Mouse (Mus musculus) ZHBTc4 (cell line): ENCODE measurements at regions not wholly inside any gene's neighbourhood (a gene's known extent, or its start where the extent isn't known, plus 50 kb on each side); places are given as distances from the start of the nearest gene placed in this dataset.

Experiments used
- DNase-seq: peaks from one replicate; pipeline ENCODE4 v3.0.0-alpha.2; 2011; ENCODE audit warnings: low read depth, low spot score

DNA sequence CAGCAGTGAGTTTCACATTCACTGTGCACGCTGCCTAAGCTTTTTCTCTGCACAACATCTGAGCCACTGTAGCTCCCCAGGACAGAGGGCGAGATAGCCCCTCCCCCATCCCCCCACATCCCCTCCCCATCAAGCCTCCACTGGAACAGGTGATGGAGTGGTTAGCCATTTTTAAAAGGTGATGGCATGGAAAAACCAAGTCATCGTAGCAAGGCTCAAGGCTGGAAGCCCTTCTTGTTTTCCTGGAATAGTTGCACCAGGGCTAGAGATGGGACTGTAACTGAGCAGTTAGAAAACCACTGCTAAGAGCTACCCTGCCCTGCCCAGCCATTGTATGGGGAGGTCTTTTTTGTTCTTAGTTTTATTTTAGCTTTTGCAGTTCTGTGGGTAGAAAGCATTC lies 209.1 kb upstream of the Rreb1 start:
- no peak for DNase-seq

DNA sequence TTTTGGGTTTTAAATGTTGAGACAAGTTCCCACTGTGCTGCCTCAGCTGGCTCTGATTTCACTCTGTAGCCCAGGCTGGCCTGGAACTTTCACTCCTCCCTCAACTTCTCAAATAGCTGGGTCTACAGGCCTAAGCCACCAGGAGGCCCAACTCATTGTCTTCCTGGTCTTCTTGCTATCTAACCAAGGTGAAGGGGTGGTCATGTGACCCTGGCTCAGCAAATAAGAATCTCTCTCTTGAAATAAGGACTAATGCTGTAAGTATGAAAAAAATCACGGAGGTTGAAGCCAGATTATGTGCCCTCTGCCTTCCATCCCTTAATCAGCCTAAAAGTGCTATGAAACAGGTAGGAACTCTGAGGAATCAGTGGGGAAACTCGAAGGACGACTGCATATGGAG lies 208.7 kb upstream of the Rreb1 start:
- DNase-seq: no peak

DNA sequence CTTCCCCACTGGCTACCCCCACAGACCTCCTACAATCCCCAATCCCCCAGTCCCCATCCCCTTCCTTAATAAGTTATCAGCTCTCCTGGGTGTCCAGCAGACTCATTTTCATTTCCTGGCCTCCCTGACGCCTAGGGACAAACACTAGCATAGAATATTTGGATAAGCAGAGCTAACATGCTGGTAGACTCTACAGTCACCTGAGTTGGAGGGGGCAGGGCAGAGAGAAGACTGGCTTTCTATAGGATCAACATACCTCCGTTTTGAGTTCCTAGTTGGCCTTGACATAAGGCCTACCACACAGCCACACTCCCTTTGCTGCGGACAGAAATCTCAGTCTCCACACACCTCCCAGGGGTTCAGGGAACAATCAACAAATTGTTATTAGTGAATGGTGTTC lies 205.2 kb upstream of the Rreb1 start:
- DNase-seq: no peak

DNA sequence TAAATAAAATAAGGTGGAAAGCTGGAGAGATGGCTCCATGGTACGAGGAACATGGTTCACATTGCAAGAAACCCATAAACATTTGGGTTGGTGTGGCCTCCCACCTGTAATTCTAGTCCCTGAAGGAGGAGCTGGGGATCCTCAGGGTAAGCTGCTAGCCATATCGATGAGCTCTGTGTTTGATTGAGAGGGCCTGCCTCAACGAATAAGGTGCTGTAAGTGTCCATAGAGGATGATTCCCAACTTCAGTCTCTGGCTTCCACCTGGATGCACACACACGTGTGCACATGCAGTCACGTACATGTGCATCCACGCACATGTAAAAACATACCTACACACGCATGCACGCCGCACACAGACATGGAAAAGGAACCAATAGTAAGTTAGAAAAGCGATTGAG lies 199.0 kb upstream of the Rreb1 start:
- peak; percentile 55 for DNase-seq

DNA sequence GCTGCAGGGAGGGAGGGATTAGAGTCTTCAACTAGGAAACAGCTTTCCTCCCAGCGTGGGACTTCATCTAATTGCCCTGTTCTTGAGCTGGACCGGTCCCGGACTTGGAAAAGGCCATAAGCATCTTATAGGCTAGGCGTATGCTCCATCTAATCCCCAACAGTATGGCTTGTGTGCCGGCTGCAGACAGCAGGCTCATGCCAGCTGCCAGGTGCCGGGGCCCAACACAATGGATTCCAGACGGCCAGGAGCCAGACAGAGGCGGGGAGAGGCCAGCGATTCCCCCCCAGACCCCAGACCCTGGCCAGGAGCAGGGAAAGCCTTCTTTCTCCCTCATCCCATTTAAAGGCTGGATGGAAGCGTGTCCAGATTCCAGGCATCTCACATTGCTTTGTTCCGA lies 198.4 kb upstream of the Rreb1 start:
- no peak for DNase-seq

DNA sequence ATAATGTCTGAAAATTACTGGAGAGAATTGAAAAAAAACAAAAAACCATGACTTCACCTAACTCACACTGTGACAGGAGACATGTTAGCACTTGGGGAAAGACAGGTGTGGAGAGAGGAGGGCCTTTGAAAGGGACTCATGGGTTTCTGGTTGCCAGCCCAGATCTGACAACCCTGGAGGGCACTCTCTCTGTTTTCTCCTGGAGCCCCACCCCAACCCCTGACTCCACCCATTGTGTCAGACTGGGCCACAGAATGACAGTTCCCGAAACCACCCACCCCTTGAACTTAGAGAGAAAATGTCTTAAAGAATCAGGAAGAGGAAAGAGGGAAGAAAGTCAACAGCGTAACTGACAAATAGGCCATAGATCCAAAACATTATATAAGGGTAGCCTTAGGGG lies 197.4 kb upstream of the Rreb1 start:
- DNase-seq: no peak

DNA sequence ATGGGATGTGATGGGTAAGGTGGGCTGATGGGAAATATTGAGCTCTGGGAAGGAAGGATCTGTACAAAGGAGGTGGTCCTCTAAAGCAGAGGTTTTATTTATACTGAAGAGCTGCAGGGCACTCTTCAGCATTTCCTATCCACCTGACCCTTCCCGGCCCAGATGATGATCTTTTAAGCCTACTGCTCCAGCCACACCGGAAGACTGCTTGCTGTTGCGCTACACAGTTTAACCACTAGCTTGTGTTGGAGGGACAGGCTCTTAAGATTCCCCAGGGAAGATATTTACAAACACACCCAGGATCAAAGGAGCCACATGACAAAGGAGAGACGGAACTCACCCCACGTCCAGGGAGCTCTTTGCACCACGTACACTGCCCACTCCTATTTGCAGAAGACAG lies 196.8 kb upstream of the Rreb1 start:
- DNase-seq: peak; percentile 26

DNA sequence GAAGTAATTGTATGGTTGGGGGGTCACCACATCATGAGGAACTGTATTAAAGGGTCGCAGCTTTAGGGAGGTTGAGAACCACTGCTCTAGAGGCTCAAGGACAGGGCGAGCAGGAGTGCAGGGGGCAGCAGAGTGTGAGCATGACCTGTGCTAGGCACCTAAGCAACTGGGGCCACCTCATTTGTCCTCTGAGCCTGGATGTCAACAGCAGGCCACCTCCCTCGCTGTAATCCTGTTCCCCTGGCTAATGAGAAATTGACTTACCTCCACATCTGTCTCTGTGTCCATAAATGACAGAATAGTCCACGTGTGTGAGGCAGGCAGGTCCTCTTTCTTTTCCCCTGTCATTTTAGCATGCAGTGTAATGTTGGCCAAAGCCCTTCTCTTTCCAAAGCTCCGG lies 192.7 kb upstream of the Rreb1 start:
- DNase-seq: no peak

DNA sequence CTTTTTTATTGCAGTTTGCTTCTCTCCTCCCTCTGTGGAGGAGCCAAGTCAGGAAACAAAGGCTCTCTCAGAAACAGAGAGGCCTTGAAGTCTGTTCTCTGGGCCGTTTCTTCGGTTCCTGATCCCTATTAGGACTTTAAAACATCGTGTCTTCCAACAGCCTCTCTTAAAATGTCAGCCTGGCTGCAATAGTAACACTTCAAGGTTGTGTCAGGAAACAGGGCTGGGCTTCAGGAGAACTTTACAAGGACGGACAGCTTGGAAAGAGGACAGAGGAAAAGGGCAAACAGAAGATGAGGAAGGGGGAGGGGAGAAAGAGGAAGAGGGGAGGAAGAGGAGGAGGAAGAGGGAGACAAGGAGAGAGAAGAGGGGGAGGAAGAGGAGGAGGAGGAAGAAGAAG lies 191.7 kb upstream of the Rreb1 start:
- DNase-seq: no peak

DNA sequence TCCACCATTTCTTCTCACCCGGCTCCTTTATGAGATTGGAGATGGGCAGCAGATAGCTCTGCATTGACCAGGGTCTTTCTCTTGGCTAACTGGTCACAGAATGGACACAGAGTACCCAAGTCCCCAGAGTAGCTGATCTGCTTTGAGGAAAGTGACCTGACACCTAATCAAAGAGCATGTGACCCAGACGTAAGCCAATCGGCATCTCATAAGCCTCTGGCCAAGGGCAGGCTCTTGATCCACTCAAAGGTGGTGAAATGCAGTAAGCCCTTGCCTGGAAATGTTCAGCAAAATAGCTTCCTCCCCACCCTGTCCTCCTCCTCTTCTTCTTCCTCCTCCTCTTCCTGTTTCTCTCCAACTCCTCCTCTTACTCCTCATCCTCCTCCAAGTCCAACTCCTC lies 190.3 kb upstream of the Rreb1 start:
- no peak for DNase-seq

DNA sequence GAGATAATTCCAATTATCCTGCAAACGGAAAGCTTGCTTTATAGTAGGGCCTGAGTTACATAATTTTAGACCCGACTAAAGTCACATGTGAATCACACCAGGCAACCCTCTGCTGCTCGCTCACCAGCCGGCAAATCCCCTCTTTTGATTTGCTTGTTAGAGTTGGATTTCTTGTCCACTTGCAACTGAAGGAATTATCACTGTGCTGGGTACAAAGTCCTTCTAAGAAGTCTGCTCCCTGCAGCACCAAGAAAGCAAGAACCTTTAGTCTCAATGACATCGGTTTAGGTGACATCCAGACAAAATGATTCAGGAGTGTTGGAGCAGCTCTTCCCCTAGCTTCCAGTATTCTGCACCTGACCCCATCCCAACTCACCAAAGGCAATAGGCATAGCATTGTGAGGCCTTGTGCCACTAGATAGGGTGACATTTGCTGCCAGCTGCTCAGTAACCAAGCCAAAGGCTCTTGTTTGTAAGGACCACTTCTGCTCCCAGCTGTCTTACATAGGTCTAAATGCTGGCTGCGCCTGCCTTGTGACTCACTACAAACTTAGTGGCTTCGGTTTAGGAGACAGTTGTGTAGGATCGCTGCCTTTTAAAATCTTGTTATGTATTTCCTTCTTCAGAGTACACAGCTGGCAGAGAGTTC lies 189.5 kb upstream of the Rreb1 start:
- DNase-seq: no peak

DNA sequence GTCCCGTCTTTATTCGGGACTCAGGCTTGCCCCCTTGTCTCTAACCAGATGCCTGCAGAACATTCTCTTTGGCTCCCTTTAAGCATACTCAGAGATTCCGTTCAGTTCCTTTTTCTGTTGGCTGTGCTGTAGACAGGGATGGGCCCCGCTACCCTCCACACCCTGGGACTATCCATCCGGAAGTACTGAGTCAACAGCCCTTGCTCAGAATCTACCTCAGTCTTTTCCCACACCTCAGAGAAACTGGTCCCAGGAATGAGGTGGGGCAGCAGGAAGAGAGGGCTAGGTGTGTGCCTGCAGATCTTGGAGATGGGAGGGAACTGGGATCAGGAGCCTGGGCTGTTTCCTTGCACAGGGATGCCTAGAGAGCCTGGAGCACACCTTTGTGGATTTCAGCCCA lies 186.1 kb upstream of the Rreb1 start:
- peak; percentile 60 for DNase-seq

DNA sequence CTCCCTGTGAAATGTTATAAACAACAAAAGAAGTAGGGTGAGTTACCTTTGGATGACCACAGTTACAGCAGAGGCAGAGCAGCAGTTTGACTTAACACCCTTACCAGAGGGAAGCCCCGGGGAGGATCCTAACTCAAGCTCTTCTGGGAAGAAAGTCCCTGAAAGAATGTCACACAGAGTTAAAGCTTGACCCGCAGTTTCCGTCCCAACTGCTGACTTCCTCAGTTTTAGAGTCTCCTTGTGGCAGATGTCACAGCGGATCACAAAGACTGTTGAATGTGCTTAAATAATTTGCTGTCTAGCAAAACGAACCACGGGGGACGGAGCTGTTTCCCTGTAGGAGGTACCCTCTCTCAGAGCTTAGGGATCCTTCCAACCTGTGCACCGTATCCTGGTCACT lies 183.0 kb upstream of the Rreb1 start:
- no peak for DNase-seq

DNA sequence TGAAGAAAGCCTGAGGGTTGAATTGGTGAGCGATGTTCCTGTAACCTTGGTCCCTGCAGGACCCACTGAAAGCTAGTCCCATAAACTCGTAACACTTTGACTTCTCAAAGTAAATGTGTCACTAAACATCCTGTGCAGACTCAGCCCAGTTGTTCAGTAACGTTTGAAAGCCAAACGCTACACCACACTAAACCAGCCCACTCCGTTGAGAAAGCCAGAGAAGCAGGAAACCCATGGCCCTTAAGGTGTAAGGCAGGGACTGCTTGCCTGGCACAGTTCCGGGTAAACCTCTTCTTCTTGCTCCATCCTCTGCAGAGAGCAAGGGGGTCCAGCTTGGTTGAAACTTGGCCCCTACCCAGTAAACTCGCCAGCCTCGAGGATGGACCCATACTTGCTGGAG lies 180.6 kb upstream of the Rreb1 start:
- DNase-seq: no peak

DNA sequence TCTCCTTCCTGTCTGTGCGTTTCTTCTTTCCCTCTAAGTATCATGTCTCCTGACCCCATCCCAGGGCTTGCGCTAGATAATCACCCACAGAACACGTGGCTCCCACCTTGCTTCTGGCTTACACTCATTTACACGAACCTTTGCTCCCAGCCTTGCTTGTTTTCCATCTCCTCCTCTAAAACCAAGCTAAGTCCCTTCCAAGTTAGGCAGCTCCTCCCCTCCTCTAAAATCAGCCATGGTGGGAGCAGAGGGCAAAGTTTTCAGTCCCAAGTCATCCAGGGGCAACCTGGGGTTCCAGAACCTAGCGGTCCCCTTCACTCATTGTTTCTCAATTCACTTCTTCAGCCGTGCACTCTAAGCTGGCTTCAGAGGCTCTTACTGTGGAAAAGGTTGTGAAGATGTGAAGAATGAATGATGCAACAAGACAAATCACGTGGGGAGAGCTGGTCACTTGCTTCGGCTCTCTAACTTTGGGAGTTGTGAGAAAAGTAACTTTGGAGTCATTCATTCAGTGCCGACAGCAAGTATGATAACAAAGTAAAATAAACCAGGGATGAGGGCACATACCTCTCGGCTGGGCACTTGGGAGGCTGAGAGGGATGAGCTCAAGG lies 179.9 kb upstream of the Rreb1 start:
- DNase-seq: no peak

DNA sequence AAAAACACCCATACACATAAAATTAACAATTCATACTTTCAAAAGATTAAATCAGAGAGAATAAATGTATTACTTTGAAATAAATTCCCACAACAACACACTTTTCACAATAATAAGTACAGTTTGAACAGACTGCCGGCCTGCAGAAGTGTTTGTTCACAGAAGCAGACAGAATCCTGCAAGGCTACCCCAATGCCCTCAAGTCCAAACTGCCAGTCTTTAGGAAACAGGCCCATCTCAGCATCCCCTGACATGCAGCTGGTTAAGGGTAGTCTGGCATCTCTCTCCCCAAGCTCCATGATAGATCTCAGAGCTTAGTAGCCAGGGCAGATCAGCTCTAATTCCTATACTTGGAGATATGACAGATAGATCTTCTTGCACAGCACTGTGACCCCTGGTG lies 178.5 kb upstream of the Rreb1 start:
- no peak for DNase-seq

DNA sequence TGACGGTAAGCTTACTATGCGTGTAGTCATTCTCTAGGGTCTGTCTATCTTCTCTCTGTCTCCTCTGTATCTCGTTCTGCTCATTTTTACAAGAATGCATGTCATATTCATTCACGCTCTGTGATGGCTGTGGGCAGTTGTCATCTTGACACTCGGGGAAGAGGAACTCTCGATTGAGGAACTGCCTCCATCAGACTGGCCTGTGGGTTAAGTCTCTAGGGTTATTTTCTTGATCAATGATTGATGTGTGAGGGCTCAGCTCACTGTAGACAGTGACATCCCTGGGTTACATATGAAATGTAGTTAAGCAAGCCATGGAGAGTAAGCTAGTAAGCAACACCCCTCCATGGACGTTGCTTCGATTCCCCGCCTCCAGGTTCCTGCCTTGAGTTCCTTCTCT lies 178.0 kb upstream of the Rreb1 start:
- DNase-seq: no peak

DNA sequence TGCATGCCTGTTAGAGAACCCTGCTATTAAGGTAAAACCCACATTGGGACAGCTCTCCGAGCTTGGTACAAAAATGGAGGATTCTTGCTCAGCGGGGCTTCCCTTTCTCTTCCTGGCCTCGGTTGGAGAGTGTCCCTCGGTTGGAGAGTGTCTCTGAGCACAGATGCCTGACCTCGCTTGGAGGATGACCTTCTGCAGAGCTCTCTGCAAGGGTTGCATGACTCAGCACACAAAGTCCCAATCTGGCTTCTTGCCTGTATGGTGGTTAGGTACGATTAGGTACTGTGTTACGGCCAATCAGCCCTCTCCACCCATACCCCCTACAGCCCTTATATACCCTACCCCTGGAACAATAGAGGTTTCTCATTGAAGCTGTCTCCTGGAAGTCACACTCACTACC lies 177.1 kb upstream of the Rreb1 start:
- DNase-seq: no peak

DNA sequence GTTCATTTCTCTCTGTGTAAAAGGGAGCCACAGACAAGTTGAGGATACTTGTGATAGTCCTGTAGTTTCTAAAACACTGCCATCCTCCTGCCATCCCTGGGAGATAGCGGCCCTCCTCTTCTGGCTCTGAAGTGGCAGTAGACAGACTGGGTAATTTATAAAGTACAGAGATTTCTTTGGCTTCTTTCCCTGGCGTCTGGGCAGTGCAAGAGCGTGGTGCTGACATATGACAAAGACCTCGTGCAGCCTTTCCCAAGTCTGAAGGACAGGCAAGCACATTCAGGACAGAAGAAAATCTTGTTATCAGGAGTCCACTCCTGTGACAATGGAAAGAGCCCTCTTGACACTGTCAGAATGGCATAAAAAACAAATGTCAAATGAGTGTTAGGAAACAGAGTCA lies 175.9 kb upstream of the Rreb1 start:
- DNase-seq: no peak

DNA sequence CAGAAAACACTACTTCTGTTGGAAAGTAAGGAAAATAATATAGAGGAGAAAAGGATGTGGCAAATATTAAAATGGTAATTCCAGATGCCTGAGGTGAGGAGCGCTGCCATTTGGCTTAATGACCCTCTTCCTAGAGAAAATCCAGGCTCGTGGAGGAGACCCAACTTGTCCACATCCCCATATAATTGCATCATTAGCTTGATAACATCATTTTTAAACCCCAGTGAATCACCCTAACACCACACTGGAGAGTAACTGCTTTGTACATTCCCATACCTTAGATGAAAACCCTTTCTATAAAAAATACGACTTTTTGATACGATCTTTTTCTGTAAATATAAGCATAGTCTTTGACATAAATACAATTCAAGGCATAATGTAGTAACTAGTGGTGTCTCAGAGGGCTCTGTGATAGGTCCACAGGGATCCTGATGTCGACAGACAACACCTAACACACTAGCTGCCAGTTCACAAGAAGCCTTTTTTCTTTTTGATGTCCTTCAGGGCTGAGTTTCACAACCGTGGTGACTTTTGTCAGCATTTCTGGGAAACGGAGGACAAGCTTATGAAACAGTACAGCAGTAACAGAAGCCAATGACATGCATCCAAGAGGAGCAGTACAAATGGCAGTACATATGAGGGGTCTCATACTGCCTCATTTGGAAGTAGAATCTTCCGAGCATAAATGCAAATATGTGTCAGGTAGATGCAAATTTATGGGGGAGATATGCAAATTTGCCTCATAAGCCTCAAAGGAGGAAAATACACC lies 174.8 kb upstream of the Rreb1 start:
- DNase-seq: no peak

DNA sequence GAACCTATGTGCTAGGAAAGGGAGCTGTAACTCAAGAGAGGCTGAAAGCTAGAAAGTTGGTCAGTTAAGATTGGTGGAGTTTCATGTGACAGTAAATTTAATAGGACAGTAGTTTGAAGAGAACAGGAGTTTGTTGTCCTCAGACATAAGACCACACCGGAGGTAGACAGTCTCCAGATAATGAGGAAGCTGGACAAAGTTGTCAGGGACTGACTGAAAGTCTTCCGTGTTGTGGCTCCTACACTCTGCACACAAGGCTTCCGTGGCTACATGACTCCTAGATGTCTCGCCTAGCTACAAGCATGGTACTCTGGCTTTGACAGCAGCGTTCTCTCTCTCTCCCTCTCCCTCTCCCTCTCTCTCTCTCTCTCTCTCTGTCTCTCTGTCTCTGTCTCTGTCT lies 171.9 kb upstream of the Rreb1 start:
- DNase-seq: no peak

DNA sequence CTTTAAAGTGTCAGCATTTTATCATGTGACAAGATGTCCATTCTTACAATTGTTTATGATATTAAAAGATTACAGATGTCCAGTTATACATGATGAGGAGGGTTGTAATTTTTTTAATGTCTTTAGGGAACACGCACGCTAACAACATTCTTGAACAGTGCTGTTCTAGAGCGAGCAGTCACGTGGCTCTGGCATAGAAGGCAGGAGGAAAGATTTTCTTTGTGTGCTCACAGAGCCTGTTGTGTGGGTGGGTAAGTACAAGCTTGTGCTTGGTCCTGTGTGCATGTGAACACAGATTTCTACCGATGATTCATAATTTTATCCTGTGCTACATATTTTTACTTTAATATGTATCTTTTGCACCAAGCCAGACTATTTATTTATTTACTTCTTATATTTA lies 169.1 kb upstream of the Rreb1 start:
- no peak for DNase-seq

DNA sequence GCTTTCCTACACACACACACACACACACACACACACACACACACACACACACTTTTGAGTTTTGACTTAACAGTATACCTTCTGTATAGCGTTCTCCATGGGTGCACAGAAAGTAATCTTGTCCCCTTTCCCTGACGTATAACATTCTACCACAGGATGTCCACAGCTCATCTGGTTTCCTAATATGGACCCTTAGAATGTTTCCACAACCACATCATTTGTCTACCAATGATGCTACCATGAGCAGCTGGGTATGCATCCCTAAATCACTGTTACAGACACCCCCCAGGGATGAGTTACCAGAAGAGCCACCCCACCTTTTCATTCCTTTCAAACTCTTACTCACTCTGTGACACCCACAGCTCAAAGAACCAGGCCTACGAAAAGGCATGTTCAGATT lies 166.8 kb upstream of the Rreb1 start:
- DNase-seq: no peak
